Mouse (Mus musculus) c-Kit-positive CD71-positive TER-119-negative erythroid progenitor cells, embryonic 14.5 days (primary cell): ENCODE data around the gene Gm8180.
"Not testable (repeated sequence)": the region's sequence is repeated elsewhere in the genome, so short reads cannot be mapped to it uniquely, and the experiment has no call there.

Source experiments
- DNase-seq: peaks from one replicate; pipeline ENCODE4 v3.0.0-alpha.2; 2013; ENCODE audit warnings: low read depth

Gene Gm8180

GRCm38 (mm10) chr14:43784645-43785044 lies at the start of gene Gm8180:
Gene Gm8180 (minus strand): TSS chr14:43784745.
- DNase-seq: not testable (repeated sequence)

GRCm38 (mm10) chr14:43830385-43830784 lies 45.8 kb upstream of the Gm8180 start:
- not testable (repeated sequence) for DNase-seq

GRCm38 (mm10) chr14:43824176-43824575 lies 39.6 kb upstream of the Gm8180 start:
- DNase-seq: not testable (repeated sequence)

GRCm38 (mm10) chr14:43821869-43822268 lies 37.3 kb upstream of the Gm8180 start:
- not testable (repeated sequence) for DNase-seq

GRCm38 (mm10) chr14:43812458-43812857 lies 27.9 kb upstream of the Gm8180 start:
- peak; percentile 3 for DNase-seq

GRCm38 (mm10) chr14:43808142-43808541 lies 23.6 kb upstream of the Gm8180 start:
- DNase-seq: not testable (repeated sequence)

GRCm38 (mm10) chr14:43804435-43804834 lies 19.9 kb upstream of the Gm8180 start:
- not testable (repeated sequence) for DNase-seq

- not testable (repeated sequence) for DNase-seq
Observed at GRCm38 (mm10) chr14:43796905-43797470, 12.4 kb upstream of the Gm8180 start.

- DNase-seq: no peak
Observed at GRCm38 (mm10) chr14:43796069-43796904, 11.7 kb upstream of the Gm8180 start.

GRCm38 (mm10) chr14:43793811-43794210 lies 9.3 kb upstream of the Gm8180 start:
- DNase-seq: not testable (repeated sequence)

- DNase-seq: not testable (repeated sequence)
Observed at GRCm38 (mm10) chr14:43747566-43747965, 37.0 kb downstream of the Gm8180 start, which contains the start of gene Gm6526. Gene Gm6526 (plus strand): TSS chr14:43747866.
